Mouse (Mus musculus) lung, embryonic 14.5 days (tissue): ENCODE data around the gene Tjp3. TPM values are rescaled to one million over a fixed set of nuclear protein-coding genes. Genes with fewer than 3 reads are reported as not detected.

Experiments used
- ATAC-seq: fragments of 200-750 bp; cut with Nextera tagmentation; 2 replicates; pipeline ENCODE4 v1.8.0; 2017; ENCODE audit warnings: mild to moderate bottlenecking, moderate TSS enrichment, moderate library complexity; ENCODE audit not compliant: insufficient read depth
- DNase-seq: peaks from one replicate; pipeline ENCODE4 v3.0.0-alpha.2; 2015
- H3K27ac ChIP-seq: fragments of 300-500 bp; sonication (generic); 2 replicates; pipeline ENCODE4 v1.5.1; 2014; ENCODE audit warnings: low read depth, mild to moderate bottlenecking, moderate library complexity
- H3K27me3 ChIP-seq: fragments of 300-500 bp; sonication (generic); 2 replicates; pipeline ENCODE4 v1.6.1; 2014; ENCODE audit warnings: low read length, control low read depth; ENCODE audit not compliant: insufficient read depth
- H3K36me3 ChIP-seq: fragments of 300-500 bp; sonication (generic); 2 replicates; pipeline ENCODE4 v1.6.1; 2014; ENCODE audit warnings: control low read depth; ENCODE audit not compliant: insufficient read depth
- H3K4me1 ChIP-seq: fragments of 300-500 bp; sonication (generic); 2 replicates; pipeline ENCODE4 v1.6.1; 2014; ENCODE audit warnings: antibody characterized with exemption, control low read depth; ENCODE audit not compliant: insufficient read depth
- H3K4me2 ChIP-seq: fragments of 300-500 bp; sonication (generic); 2 replicates; pipeline ENCODE4 v1.6.1; 2014; ENCODE audit warnings: mild to moderate bottlenecking
- H3K4me3 ChIP-seq: fragments of 300-500 bp; sonication (generic); 2 replicates; pipeline ENCODE4 v1.5.1; 2014; ENCODE audit warnings: low read depth, low read length
- H3K9ac ChIP-seq: fragments of 300-500 bp; sonication (generic); 2 replicates; pipeline ENCODE4 v1.6.1; 2014
- H3K9me3 ChIP-seq: fragments of 300-500 bp; sonication (generic); 2 replicates; pipeline ENCODE4 v1.6.1; 2016; ENCODE audit warnings: low read depth, low read length, control low read depth
- CTCF ChIP-seq: IDR thresholded peaks from 2 replicates; pipeline ENCODE4 v1.5.1; 2016; ENCODE audit warnings: antibody characterized with exemption, low read depth
- WGBS: fragments of 180-500 bp; shearing (Covaris S2); extraction: QIAGEN DNeasy Blood & Tissue Kit; methylation state at CpG from one replicate; pipeline ENCODE4 v1.1.7; 2014; 5-methylcytosine and 5-hydroxymethylcytosine counted together
- polyA plus RNA-seq: library from polyadenylated mRNA; unstranded; fragments of >200 nt; fragmentation: Nextera tagmentation; extraction: Ambion mirVana; gene quantifications from 2 replicates; pipeline ENCODE4 v1.2.1, GENCODE M21; 2014

The Tjp3 gene
- polyA plus RNA-seq, 1 experiment from 2014 or later, result 17.2 TPM

DNA sequence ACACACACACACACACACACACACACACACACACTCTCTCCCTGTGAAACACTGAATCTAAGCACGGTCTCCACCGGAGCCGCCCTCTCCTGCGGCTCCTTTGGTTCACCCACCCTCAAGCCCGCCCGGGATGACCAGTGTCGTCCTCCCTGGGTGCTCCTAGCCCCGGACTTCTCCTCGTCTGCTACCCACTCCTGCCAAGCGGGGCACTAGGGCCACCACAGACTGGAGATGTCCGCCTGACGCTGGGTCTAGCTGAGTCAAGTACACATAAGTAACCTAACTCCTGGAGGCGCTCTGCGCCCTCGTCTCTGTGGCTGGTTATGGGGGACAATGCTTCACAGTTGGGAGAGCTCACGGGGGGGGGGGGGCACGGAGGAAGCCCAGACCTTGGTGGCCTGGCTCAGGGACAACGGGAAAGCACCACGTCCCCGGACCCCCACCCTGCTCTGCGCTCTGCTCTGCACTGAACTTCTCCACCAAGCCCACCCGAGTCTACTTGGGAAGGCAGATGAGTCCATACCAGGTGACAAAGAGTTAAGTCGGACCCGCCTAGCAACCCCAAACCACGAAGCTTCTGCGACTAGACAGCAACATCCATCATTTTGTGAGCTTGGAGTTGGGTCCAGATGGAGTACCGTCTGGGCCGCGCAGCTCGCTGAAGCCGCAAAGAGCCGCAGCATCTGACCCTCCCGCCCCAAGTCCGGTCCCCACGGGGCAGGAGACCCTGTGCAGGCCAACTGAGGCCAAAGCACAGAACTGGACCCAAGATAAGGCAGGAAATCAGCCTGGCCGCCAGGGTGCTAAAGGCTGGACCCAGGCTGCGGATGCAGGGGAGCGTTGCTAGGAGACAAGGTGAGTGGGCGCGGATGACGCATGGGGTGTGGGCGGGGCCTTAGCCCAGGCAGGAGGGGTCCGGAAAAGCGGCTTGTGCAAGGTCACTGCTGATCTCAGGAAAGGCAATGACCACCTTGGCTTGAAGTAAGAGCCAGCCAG lies 38.7 kb downstream of the Tjp3 start, which contains the start of gene Matk:
Gene Matk (plus strand): TSS at position 512 of the 996 bp plus-strand sequence.
- Histone ChIP-seq H3K4me3 (no peak within 1 kb of the TSS), H3K27me3 (peaks cover 56% of the 10 kb centered on the region), H3K9me3 (no peaks in the 10 kb centered on the region), H3K4me1 (no peaks in the 10 kb centered on the region), H3K36me3 (no peaks in the 10 kb centered on the region), H3K4me2 (peak within 1 kb of the TSS; percentile 15; the same call in 1 of the 2 replicates), H3K9ac (peak within 1 kb of the TSS; percentile 6; the same call in 1 of the 2 replicates), H3K27ac (no peak within 1 kb of the TSS)
- no peak for ATAC-seq
- 7% methylated on average over 44 of the region's 44 CpGs for WGBS
- DNase-seq, result peak; percentile 59
- TF ChIP-seq CTCF, result peak; percentile 22; the same call in 1 of the 2 replicates

GRCm38 (mm10) chr10:81249442-81249841 lies 41.9 kb downstream of the Tjp3 start:
- Histone ChIP-seq H3K9ac (no peak overlapping the region), H3K27ac (no peak overlapping the region), H3K4me3 (no peak overlapping the region), H3K4me1 (no peaks in the 10 kb centered on the region), H3K27me3 (peaks cover 35% of the 10 kb centered on the region), H3K9me3 (no peaks in the 10 kb centered on the region), H3K36me3 (no peaks in the 10 kb centered on the region), H3K4me2 (no peak overlapping the region)
- ATAC-seq (no peak), DNase-seq (no peak)
- WGBS, result 80% methylated on average over 8 of the region's 8 CpGs
- no peak for TF ChIP-seq CTCF

GRCm38 (mm10) chr10:81247804-81248203 lies 43.6 kb downstream of the Tjp3 start:
- H3K4me1 ChIP-seq, result no peaks in the 10 kb centered on the region
- peaks cover 20% of the 10 kb centered on the region for H3K27me3 ChIP-seq
- 89% methylated on average over 2 of the region's 2 CpGs for WGBS
- no peak overlapping the region for H3K27ac ChIP-seq
- no peak for ATAC-seq
- H3K9ac ChIP-seq, result no peak overlapping the region
- H3K36me3 ChIP-seq, result no peaks in the 10 kb centered on the region
- no peak overlapping the region for H3K4me3 ChIP-seq
- no peak for TF ChIP-seq CTCF
- DNase-seq, result no peak
- H3K4me2 ChIP-seq, result no peak overlapping the region
- H3K9me3 ChIP-seq, result no peaks in the 10 kb centered on the region

- TF ChIP-seq CTCF, result no peak
- Histone ChIP-seq H3K4me1 (no peaks in the 10 kb centered on the region), H3K9ac (no peak overlapping the region), H3K36me3 (no peaks in the 10 kb centered on the region), H3K9me3 (no peaks in the 10 kb centered on the region), H3K4me3 (no peak overlapping the region), H3K27me3 (peaks cover 9% of the 10 kb centered on the region), H3K27ac (no peak overlapping the region), H3K4me2 (no peak overlapping the region)
- ATAC-seq (no peak), DNase-seq (no peak)
- 88% methylated on average over 6 of the region's 6 CpGs for WGBS
These were observed 46.2 kb downstream of the Tjp3 start for GRCm38 (mm10) chr10:81245166-81245565.

DNA sequence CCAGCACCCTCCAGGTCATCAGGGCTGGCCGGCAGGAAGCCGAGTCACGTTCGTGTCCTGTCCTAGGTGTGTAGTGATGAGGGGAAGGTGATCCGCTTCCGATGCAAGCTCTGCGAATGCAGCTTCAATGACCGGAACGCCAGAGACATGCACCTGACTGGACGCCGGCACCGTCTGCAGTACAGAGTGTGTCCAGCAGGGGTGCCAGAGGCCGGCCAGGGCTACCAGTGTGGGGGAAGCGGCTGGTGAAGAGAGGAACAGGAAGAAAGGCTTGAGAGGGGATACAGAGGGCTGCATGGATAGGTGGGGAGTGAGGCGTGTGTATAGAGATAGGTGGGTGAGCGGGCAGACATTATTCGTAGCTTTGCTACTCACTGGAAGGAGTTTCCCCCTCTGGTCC lies 46.8 kb downstream of the Tjp3 start:
- H3K9me3 ChIP-seq, result no peaks in the 10 kb centered on the region
- H3K9ac ChIP-seq, result no peak overlapping the region
- no peak overlapping the region for H3K27ac ChIP-seq
- WGBS, result 9% methylated on average over 17 of the region's 17 CpGs
- H3K4me3 ChIP-seq, result no peak overlapping the region
- ATAC-seq, result peak; percentile 69
- H3K27me3 ChIP-seq, result peaks cover 15% of the 10 kb centered on the region
- peak; percentile 97 for TF ChIP-seq CTCF
- DNase-seq, result peak; percentile 79
- no peaks in the 10 kb centered on the region for H3K36me3 ChIP-seq
- no peaks in the 10 kb centered on the region for H3K4me1 ChIP-seq
- H3K4me2 ChIP-seq, result no peak overlapping the region

DNA sequence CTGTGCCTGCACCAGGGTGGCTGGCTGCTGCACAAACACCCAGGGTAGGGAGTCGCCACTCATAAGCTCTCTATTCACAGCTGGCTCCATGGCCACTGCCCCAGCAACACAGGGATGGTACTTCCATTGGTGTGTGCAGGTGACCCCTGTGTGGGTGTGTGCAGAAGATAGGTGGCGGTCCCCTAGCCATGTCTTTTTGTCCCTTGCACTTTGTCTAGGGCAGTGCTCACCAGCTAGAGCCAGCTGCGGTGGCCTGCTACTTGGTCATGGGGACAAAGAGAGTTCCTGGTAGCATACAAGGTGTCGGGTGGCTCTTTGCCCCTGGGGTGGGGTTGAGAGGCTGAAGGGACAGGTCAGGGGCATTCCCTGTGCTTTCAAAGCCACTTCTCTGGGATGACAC lies 47.2 kb downstream of the Tjp3 start:
- ATAC-seq, result 0 out of 2 replicates have a peak, but pooled peaks have one; percentile 35
- Histone ChIP-seq H3K4me2 (no peak overlapping the region), H3K9me3 (no peaks in the 10 kb centered on the region), H3K4me1 (no peaks in the 10 kb centered on the region), H3K4me3 (no peak overlapping the region), H3K9ac (no peak overlapping the region), H3K36me3 (no peaks in the 10 kb centered on the region), H3K27me3 (peaks cover 19% of the 10 kb centered on the region), H3K27ac (no peak overlapping the region)
- DNase-seq, result no peak
- WGBS, result 77% methylated on average over 4 of the region's 4 CpGs
- TF ChIP-seq CTCF, result no peak

GRCm38 (mm10) chr10:81242021-81242420 lies 49.4 kb downstream of the Tjp3 start:
- no peak for TF ChIP-seq CTCF
- Histone ChIP-seq H3K27me3 (peaks cover 24% of the 10 kb centered on the region), H3K4me2 (no peak overlapping the region), H3K36me3 (no peaks in the 10 kb centered on the region), H3K9ac (no peak overlapping the region), H3K4me3 (no peak overlapping the region), H3K4me1 (no peaks in the 10 kb centered on the region), H3K27ac (no peak overlapping the region), H3K9me3 (no peaks in the 10 kb centered on the region)
- ATAC-seq (no peak), DNase-seq (no peak)
- WGBS, result 87% methylated on average over 16 of the region's 16 CpGs
